In genomic region chr4:81927176-81927714, GRCm38 (mm10) we compare ENCODE assay signal across 20 mouse cellular contexts.
DNase-seq lines count a peak whose midpoint lies in the region; ATAC-seq and TF ChIP-seq lines count a peak whose summit lies in the region.
"Had no signal": no experiment of that assay in that cellular context is flagged by ENCODE, and none has a peak within 500 bp of the region (broad histone marks: within the 10 kb centered on the region; RNA-seq: fewer than 3 reads in every experiment).

No protein-coding gene starts in this region.

- H3K36me3 ChIP-seq in limb, embryonic 12.5 days: no peaks in the 10 kb centered on the region
- H3K36me3 ChIP-seq in limb, embryonic 10.5 days: no peaks in the 10 kb centered on the region
- H3K36me3 ChIP-seq in stomach, embryonic 15.5 days: no peaks in the 10 kb centered on the region
- no peaks in the 10 kb centered on the region for H3K36me3 ChIP-seq in intestine, embryonic 15.5 days
- H3K36me3 ChIP-seq: forebrain, embryonic 15.5 days; liver, embryonic 13.5 days; neural tube, embryonic 13.5 days had no signal

- H3K9me3 ChIP-seq in limb, embryonic 12.5 days: no peaks in the 10 kb centered on the region
- no peaks in the 10 kb centered on the region for H3K9me3 ChIP-seq in limb, embryonic 10.5 days (replicated peaks)
- H3K9me3 ChIP-seq in stomach, embryonic 15.5 days: no peaks in the 10 kb centered on the region
- no peaks in the 10 kb centered on the region for H3K9me3 ChIP-seq in intestine, embryonic 15.5 days
- H3K9me3 ChIP-seq: forebrain, embryonic 15.5 days; liver, embryonic 13.5 days; neural tube, embryonic 13.5 days had no signal

- peaks cover 20% of the 10 kb centered on the region for H3K4me1 ChIP-seq in limb, embryonic 12.5 days (replicated peaks)
- peaks cover 20% of the 10 kb centered on the region for H3K4me1 ChIP-seq in limb, embryonic 10.5 days
- no peaks in the 10 kb centered on the region for H3K4me1 ChIP-seq in stomach, embryonic 15.5 days
- H3K4me1 ChIP-seq in intestine, embryonic 15.5 days (replicated peaks): no peaks in the 10 kb centered on the region
- H3K4me1 ChIP-seq: forebrain, embryonic 15.5 days; liver, embryonic 13.5 days; neural tube, embryonic 13.5 days had no signal

- 47% methylated on average over 2 of the region's 2 CpGs for WGBS in limb, embryonic 12.5 days
- WGBS in limb, embryonic 10.5 days: 67% methylated on average over 2 of the region's 2 CpGs
- WGBS in stomach, embryonic 15.5 days: 78% methylated on average over 2 of the region's 2 CpGs
- 76% methylated on average over 2 of the region's 2 CpGs for WGBS in intestine, embryonic 15.5 days

- no peak for DNase-seq in limb, embryonic 10.5 days (ENCODE audit: low spot score)
- DNase-seq in A20 (ENCODE audit: low read depth, low spot score): peak; percentile 64
- DNase-seq in Patski (ENCODE audit: low read depth, low spot score): no peak
- no peak for DNase-seq in layer of hippocampus, adult 18-20 months (ENCODE audit: low spot score in 2 of 2)
- DNase-seq: adrenal gland, postnatal 25 days; cerebellum, adult 9-10 months; gastrocnemius, postnatal 14 days; heart, adult 11 months; kidney, postnatal 25 days; liver, embryonic 13.5 days; lung, adult 2 months; thymus, adult 2 months had no signal

- POLR2A ChIA-PET in Patski (lab: Charles Lee): no interaction called here

- TF ChIP-seq CTCF in Patski (IDR thresholded peaks at IDR 0.05): no peak

- 0 out of 2 replicates have a peak overlapping the region, but pooled peaks have one; percentile 42 for H3K27ac ChIP-seq in limb, embryonic 12.5 days
- no peak overlapping the region for H3K27ac ChIP-seq in limb, embryonic 10.5 days
- peak overlapping the region; percentile 31; the same call in 1 of the 2 replicates for H3K27ac ChIP-seq in stomach, embryonic 15.5 days
- H3K27ac ChIP-seq in intestine, embryonic 15.5 days: no peak overlapping the region
- H3K27ac ChIP-seq: forebrain, embryonic 15.5 days; liver, embryonic 13.5 days; neural tube, embryonic 13.5 days had no signal

- in situ Hi-C loops in Patski (cut with MboI; ENCODE audit: low pct_unique_long_range_greater_than_20kb): no loop called here

- no peak for ATAC-seq in limb, embryonic 12.5 days (ENCODE audit: insufficient number of reproducible peaks, insufficient read depth, low FRiP score, low TSS enrichment, low read depth)
- ATAC-seq in Patski: peak; percentile 22
- no peak for ATAC-seq in stomach, embryonic 15.5 days (ENCODE audit: insufficient read depth, low FRiP score, low read depth)
- ATAC-seq in intestine, embryonic 15.5 days: no peak
- ATAC-seq: forebrain, embryonic 15.5 days; hindbrain, embryonic 16.5 days; intestine, embryonic 16.5 days had no signal

- no peaks in the 10 kb centered on the region for H3K27me3 ChIP-seq in limb, embryonic 12.5 days
- no peaks in the 10 kb centered on the region for H3K27me3 ChIP-seq in limb, embryonic 10.5 days (ENCODE audit: low read depth, poor library complexity, severe bottlenecking)
- no peaks in the 10 kb centered on the region for H3K27me3 ChIP-seq in Patski
- H3K27me3 ChIP-seq in stomach, embryonic 15.5 days (replicated peaks): no peaks in the 10 kb centered on the region
- no peaks in the 10 kb centered on the region for H3K27me3 ChIP-seq in intestine, embryonic 15.5 days (replicated peaks)
- H3K27me3 ChIP-seq: forebrain, embryonic 15.5 days; liver, embryonic 13.5 days; neural tube, embryonic 13.5 days had no signal

- no peak overlapping the region for H3K4me3 ChIP-seq in limb, embryonic 12.5 days (replicated peaks)
- H3K4me3 ChIP-seq in limb, embryonic 10.5 days: no peak overlapping the region
- no peak overlapping the region for H3K4me3 ChIP-seq in stomach, embryonic 15.5 days (replicated peaks)
- no peak overlapping the region for H3K4me3 ChIP-seq in intestine, embryonic 15.5 days (replicated peaks)
- H3K4me3 ChIP-seq: forebrain, embryonic 15.5 days; liver, embryonic 13.5 days; neural tube, embryonic 13.5 days had no signal

- no peak overlapping the region for H3K9ac ChIP-seq in limb, embryonic 12.5 days (replicated peaks)
- H3K9ac ChIP-seq in stomach, embryonic 15.5 days: no peak overlapping the region
- no peak overlapping the region for H3K9ac ChIP-seq in intestine, embryonic 15.5 days
- H3K9ac ChIP-seq: forebrain, embryonic 15.5 days; liver, embryonic 13.5 days; neural tube, embryonic 13.5 days had no signal

- CTCF ChIA-PET in Patski (lab: Charles Lee): interaction anchor here (1.0 to 1.4 kb wide), 2 partner anchors 43 to 429 kb away, joined by 4 read pairs; no protein-coding TSS in a partner anchor

- no peak overlapping the region for H3K4me2 ChIP-seq in limb, embryonic 12.5 days
- H3K4me2 ChIP-seq in stomach, embryonic 15.5 days: no peak overlapping the region
- no peak overlapping the region for H3K4me2 ChIP-seq in intestine, embryonic 15.5 days (replicated peaks)
- H3K4me2 ChIP-seq: forebrain, embryonic 15.5 days; heart, embryonic 11.5 days; liver, embryonic 13.5 days; neural tube, embryonic 13.5 days had no signal

Comparison
In these comparisons a context has a peak if more than half of its experiments do, and no peak if none do; other contexts are left out.
1. H3K27ac ChIP-seq: peak in limb, embryonic 12.5 days (single experiment) and stomach, embryonic 15.5 days (single experiment); none in limb, embryonic 10.5 days (single experiment) and intestine, embryonic 15.5 days (single experiment).